Mouse (Mus musculus) embryonic facial prominence, embryonic 10.5 days (tissue): ENCODE results near the gene Gm13090. TPM values are rescaled to one million over a fixed set of nuclear protein-coding genes. Genes with fewer than 3 reads are reported as not detected.

Experiments
- DNase-seq: peaks from one replicate; pipeline ENCODE4 v3.0.0-alpha.2; 2017; ENCODE audit warnings: low spot score
- H3K27ac ChIP-seq: fragments of 300-500 bp; sonication (generic); replicated peaks from 2 replicates; pipeline ENCODE4 v1.5.1; 2016; ENCODE audit warnings: mild to moderate bottlenecking
- H3K27me3 ChIP-seq: fragments of 300-500 bp; sonication (generic); replicated peaks from 2 replicates; pipeline ENCODE4 v1.6.1; 2016; ENCODE audit warnings: low read depth, mild to moderate bottlenecking; ENCODE audit not compliant: poor library complexity, severe bottlenecking
- H3K36me3 ChIP-seq: fragments of 300-500 bp; sonication (generic); replicated peaks from 2 replicates; pipeline ENCODE4 v1.6.1; 2016; ENCODE audit warnings: mild to moderate bottlenecking, moderate library complexity
- H3K4me1 ChIP-seq: fragments of 300-500 bp; sonication (generic); 2 replicates; pipeline ENCODE4 v1.6.1; 2016
- H3K4me3 ChIP-seq: fragments of 300-500 bp; sonication (generic); 2 replicates; pipeline ENCODE4 v1.5.1; 2016; ENCODE audit warnings: mild to moderate bottlenecking, moderate library complexity
- H3K9me3 ChIP-seq: fragments of 300-500 bp; sonication (generic); 2 replicates; pipeline ENCODE4 v1.6.1; 2016; ENCODE audit warnings: mild to moderate bottlenecking
- WGBS: fragments of 180-500 bp; shearing (Covaris S2); methylation state at CpG from one replicate; pipeline ENCODE4 v1.1.7; 2016; 5-methylcytosine and 5-hydroxymethylcytosine counted together
- polyA plus RNA-seq: library from polyadenylated mRNA; unstranded; fragments of >200 nt; fragmentation: Nextera tagmentation; extraction: Ambion mirVana; gene quantifications from 2 replicates; pipeline ENCODE4 v1.2.1, GENCODE M21; 2016

The Gm13090 gene
- polyA plus RNA-seq, 1 experiment from 2014 or later: not detected

DNA sequence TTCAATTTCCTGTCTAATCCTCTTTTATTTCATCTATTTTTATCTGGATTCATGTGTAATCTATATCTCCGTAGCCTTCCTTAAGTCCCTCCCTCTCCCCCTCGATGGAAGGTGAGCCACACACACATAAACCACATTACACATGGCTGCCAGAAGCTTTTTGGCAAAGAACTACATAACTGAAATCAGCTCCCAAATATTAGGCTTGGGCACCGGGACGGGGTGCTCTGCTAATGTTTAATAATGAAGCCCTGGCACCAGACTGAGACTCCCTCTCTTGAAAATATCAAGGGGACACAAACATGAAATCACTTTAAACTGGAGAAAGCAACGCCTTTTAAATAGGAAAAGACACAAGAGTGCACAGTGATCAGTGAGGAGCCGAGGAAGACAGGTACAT is 16.5 kb downstream of the Gm13090 start:
- H3K27me3 ChIP-seq: peaks cover 50% of the 10 kb centered on the region
- no peak overlapping the region for H3K4me3 ChIP-seq
- peaks cover 10% of the 10 kb centered on the region; the same call in 1 of the 2 replicates for H3K9me3 ChIP-seq
- WGBS: 86% methylated on average over 6 of the region's 6 CpGs
- peaks cover 35% of the 10 kb centered on the region for H3K4me1 ChIP-seq
- H3K27ac ChIP-seq: no peak overlapping the region
- DNase-seq: no peak
- peaks cover 17% of the 10 kb centered on the region for H3K36me3 ChIP-seq

DNA sequence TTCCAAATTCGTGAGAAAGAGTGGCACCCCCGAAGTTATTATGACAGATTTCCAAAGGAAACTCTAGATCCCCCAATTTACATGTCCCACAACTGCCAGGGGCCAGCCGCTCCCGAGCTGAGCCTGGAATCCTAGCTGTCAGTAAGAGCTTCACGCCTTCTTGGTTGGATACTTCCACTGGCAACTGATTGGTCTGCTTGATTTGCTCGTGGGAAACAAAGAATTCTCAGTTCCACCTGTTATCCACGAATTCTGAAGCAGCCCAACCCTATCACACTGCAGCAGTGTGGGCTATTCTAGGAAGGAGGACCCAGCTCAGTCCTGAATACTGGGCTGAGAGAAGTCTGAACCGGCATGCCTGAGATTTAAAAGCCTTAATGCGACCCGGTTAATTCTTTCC is 17.1 kb downstream of the Gm13090 start:
- Histone ChIP-seq H3K27me3 (peaks cover 56% of the 10 kb centered on the region), H3K36me3 (peaks cover 13% of the 10 kb centered on the region), H3K4me1 (peaks cover 35% of the 10 kb centered on the region), H3K4me3 (peak overlapping the region; percentile 83), H3K27ac (no peak overlapping the region), H3K9me3 (peaks cover 7% of the 10 kb centered on the region; the same call in 1 of the 2 replicates)
- 41% methylated on average over 10 of the region's 10 CpGs for WGBS
- DNase-seq: no peak

DNA sequence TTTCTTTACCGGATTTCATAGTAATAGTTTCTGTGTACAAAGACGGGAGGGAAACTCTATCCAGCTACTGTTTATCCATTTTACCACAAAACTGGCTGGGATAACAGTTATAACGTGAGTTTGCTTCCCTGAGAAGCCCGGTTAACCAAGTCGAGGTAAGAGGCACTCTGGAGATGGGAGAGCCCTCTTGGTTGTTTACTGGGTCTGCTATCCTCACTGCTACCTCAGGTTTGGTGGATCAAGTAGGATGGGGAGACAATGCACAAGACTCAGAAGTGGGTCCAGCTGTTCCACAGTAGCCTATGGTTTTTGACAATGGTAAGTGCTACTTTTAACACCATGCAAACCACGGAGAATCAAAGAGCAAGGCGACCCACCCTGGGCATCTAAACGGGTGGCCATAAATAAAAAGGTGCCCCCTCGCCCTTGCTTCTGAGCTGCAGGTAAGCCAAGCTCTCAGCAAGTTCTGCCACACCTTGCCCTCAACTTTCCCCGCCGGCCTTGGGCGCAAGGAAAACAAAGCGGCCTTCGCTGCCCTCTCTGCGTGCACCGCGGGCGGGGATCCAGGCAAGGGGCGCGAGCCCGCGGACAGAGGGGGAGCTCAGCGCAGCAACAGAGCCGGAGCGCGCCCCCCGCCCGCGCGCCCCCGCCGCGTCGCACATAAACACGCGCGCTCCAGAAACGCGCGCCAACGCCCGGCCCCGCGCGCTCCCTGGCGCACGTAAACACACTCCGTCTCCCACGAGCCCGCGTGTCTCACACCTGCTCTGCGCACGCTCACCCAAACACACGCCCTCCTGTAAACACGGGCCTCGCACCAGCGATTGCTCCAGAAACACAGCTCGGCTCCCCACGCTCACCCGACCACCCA is 18.0 kb downstream of the Gm13090 start:
- Histone ChIP-seq H3K4me1 (peaks cover 35% of the 10 kb centered on the region), H3K36me3 (peaks cover 4% of the 10 kb centered on the region; the same call in 1 of the 2 replicates), H3K27ac (peak overlapping the region; percentile 89), H3K9me3 (0 out of 2 replicates have a peak, but pooled peaks cover 2% of the 10 kb centered on the region), H3K4me3 (peak overlapping the region; percentile 83), H3K27me3 (peaks cover 60% of the 10 kb centered on the region)
- DNase-seq: peak; percentile 65
- WGBS: 5% methylated on average over 60 of the region's 60 CpGs

DNA sequence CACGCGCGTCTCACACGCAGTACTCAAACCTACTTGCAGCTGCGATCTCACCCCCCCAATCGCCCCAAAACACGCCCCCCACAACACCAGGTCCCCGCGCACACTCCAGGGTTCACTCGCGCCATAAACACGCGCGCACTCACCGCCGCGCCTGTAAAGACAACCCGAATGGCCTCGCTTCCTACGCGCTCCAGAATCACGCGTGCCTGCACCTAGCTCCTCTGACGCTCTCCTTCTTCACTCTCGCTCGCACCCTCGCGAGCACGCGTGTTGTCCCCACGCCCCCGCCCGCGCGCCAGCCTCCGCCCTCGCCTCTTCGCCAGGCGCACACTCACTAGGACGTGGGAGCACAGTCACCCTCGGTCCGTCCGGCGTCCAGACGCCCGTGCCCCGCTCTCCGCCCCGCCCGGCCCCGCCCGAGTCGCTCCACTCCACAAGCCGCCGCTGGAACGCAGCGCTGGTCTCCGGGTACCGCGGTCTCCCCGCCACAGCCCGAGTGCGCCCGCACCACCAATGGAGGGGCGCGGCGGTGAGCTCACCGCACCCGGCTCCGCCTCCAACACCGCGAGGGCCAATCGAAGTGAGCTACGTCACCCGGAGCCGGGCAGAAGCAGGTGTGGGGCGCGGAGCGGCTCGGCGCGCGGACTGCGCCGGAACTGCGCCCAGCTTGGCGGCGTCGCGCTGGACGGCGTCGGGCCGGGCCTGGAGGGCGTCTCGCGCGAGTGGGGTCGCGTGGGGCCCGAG is 18.8 kb downstream of the Gm13090 start:
- H3K36me3 ChIP-seq: no peaks in the 10 kb centered on the region
- H3K9me3 ChIP-seq: no peaks in the 10 kb centered on the region
- peak overlapping the region; percentile 89 for H3K27ac ChIP-seq
- DNase-seq: peak; percentile 96
- WGBS: under 1% methylated on average over 101 of the region's 101 CpGs
- peaks cover 35% of the 10 kb centered on the region for H3K4me1 ChIP-seq
- peaks cover 60% of the 10 kb centered on the region for H3K27me3 ChIP-seq
- peak overlapping the region; percentile 83 for H3K4me3 ChIP-seq

DNA sequence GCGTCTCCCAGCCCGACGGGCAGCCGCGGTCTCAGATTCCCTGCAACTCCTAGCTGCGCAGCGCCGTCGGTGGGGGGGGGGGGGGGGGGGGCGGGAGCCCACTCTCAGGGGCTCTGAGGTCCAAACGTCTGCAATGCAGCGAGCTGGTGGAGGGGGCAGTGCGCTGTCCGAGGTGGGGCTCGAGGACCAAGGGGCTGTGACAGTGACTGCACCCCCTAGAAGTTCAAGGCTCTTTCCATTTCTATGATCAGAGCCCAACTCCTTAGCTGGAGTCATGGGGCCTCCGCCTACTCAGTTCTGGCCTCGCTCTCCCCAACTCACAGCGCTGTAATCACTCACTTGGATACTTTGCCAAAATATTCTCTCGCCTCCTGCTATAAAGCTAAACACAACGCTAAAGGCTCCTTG is 19.5 kb downstream of the Gm13090 start:
- H3K27me3 ChIP-seq: peaks cover 60% of the 10 kb centered on the region
- DNase-seq: no peak
- H3K4me1 ChIP-seq: peaks cover 32% of the 10 kb centered on the region
- no peaks in the 10 kb centered on the region for H3K36me3 ChIP-seq
- H3K27ac ChIP-seq: peak overlapping the region; percentile 89
- peak overlapping the region; percentile 83 for H3K4me3 ChIP-seq
- 4% methylated on average over 16 of the region's 20 CpGs for WGBS
- H3K9me3 ChIP-seq: no peaks in the 10 kb centered on the region

DNA sequence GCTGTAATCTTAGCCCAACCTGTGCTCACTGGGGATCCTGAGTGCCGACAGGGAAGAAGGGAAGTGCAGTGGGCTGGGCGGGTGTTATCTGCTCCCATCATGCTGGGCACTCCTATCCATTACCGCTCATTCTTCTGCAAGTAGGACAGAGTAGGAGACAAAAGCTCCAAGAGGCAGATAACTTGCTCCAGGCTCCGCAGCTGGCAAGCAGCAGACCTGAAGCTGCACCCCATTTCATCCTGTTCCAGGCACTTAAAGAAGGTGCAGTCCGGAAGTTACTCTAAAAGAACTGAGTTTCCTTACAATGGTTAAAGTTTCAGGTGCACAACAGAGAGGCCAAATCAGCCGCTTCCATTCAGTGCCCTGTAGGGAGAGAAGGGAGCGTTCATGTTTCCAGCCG is 21.9 kb downstream of the Gm13090 start:
- Histone ChIP-seq H3K4me3 (no peak overlapping the region), H3K36me3 (no peaks in the 10 kb centered on the region), H3K4me1 (peaks cover 26% of the 10 kb centered on the region), H3K27me3 (peaks cover 54% of the 10 kb centered on the region), H3K9me3 (no peaks in the 10 kb centered on the region), H3K27ac (no peak overlapping the region)
- WGBS: 58% methylated on average over 8 of the region's 8 CpGs
- no peak for DNase-seq

DNA sequence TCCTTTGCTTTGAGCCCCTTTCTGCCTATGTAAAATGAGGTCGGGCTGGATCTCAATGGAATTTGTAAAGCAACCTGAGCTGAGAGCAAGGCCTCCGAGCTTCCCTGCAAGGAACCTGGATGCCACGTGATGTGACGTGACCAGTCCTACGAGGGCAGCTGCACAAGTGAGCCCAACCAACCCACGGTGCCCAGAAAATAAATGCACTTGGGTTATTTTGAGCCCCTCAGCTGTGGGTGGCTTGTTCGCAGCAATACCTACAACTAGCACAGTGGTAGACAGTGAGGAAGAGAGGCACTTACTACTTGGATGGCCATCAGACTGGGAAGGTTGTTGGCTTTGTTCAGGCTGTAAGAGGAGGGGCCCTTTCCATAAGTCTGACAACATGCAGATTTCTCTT is 25.2 kb downstream of the Gm13090 start:
- Histone ChIP-seq H3K27ac (no peak overlapping the region), H3K4me3 (no peak overlapping the region), H3K36me3 (peaks cover 4% of the 10 kb centered on the region), H3K4me1 (no peaks in the 10 kb centered on the region), H3K9me3 (no peaks in the 10 kb centered on the region), H3K27me3 (peaks cover 23% of the 10 kb centered on the region)
- 85% methylated on average over 7 of the region's 7 CpGs for WGBS
- DNase-seq: no peak

DNA sequence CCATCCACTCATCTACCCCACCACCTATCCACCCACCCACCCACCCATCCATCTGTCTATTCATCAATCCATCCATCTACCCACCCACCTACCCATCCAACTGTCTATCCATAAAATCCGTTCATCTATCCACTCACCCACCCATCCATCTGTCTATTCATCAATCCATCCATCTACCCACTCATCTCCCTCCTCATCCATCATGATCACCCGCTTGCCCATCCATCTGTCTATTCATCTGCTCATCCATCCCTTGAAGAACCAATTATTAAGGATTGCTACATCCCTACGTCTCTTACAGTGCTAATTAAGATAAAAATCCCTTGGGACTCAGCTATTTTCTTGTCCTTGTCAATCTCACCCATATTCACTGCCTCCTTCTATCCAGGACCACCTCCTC is 29.5 kb downstream of the Gm13090 start:
- Histone ChIP-seq H3K4me3 (no peak overlapping the region), H3K9me3 (no peaks in the 10 kb centered on the region), H3K27ac (no peak overlapping the region), H3K27me3 (no peaks in the 10 kb centered on the region), H3K36me3 (peaks cover 43% of the 10 kb centered on the region), H3K4me1 (no peaks in the 10 kb centered on the region)
- DNase-seq: no peak
- 83% methylated on average over 3 of the region's 3 CpGs for WGBS

DNA sequence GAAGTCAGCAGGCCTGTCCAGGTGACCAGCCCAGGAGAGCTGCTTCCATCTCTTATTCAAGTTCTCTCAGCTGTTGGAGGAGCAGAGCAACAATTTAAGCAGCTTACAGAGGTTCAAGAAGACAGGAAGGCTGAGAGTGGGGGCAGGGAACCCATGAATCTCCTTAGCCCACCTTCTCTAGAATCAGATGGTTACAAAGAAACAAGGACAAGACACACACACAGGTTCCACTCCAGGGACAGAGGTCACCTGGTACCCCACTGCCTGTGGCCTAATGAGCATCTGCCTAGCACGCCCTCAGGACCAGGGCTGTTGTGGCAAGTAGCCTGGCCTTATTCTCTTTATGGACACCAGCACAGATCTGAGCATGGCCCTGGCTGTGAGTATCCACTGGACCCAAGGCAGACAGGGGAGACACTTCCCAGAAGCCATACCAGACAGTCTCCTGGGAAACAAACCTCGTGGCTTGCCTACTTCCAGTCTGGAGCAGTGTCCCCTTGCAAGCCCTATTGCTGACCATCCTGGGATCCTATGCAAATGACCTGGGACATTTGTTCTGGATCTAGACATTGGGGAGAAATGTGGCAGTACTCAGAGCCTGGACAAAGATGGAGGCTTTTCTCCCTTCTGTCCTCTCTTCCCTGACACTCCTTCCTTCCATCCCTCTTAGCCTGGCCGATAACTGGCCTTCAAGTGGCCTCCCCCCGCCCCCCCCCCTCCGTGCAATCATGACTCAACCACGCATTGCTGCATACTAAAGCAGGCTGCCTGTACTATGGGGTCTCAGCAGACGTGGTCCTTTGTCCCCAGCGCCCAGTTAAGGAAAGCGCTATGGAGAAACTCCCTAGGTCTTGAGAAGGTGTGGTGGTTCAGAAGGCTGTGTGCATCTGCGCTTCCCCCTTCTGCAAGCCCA is 38.5 kb downstream of the Gm13090 start:
- Histone ChIP-seq H3K9me3 (no peaks in the 10 kb centered on the region), H3K4me3 (peak overlapping the region; percentile 78), H3K36me3 (peaks cover 38% of the 10 kb centered on the region), H3K4me1 (peaks cover 45% of the 10 kb centered on the region), H3K27me3 (peaks cover 16% of the 10 kb centered on the region), H3K27ac (peak overlapping the region; percentile 99)
- peak; percentile 51 for DNase-seq
- 9% methylated on average over 10 of the region's 10 CpGs for WGBS

DNA sequence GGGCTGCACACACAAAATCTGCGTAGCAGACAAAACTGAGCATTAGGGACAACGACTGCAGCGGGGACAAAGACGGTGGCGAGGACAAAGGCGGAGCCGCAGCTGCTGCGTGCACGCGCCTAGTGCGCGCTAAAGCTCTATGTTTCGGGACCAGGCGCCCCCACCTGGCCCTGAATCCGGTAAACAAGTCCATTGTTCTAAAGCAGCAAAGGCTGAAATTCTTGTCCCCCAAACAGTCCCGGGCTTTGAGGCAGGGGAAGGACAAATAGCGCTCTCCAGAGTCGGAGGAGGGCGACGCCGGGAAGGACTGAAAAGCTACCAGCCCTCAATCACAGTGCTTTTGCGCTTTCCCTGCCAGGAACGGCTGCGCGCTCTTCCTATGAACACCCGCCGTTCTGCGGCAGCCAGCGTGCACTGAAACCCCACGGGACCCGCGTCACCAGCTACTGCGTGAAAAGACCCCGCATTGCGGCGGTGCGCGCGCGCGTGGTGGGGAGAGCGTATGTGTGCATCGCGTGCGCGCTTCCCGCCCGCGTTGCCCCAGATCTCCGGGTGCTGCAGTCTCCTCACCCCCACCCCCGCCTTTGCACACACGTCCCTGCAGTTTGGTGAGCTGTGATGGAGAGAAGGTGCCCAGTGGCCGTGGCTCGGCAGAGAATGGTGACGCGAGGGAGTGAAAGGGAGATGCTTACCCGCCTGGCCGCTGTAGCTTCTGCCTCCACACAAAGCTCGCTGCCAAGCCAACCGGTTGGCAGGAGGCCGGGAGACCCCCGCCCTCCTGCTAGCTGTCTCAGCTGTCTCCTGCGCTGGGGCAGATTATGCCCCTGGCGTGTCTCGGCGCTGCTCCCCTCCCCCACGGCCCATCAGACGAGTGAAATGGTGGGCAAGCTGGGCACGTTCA is 39.5 kb downstream of the Gm13090 start:
- Histone ChIP-seq H3K27ac (peak overlapping the region; percentile 99), H3K4me1 (peaks cover 45% of the 10 kb centered on the region), H3K27me3 (peaks cover 16% of the 10 kb centered on the region), H3K36me3 (peaks cover 32% of the 10 kb centered on the region), H3K9me3 (no peaks in the 10 kb centered on the region), H3K4me3 (peak overlapping the region; percentile 78)
- under 1% methylated on average over 69 of the region's 69 CpGs for WGBS
- DNase-seq: peak; percentile 88

DNA sequence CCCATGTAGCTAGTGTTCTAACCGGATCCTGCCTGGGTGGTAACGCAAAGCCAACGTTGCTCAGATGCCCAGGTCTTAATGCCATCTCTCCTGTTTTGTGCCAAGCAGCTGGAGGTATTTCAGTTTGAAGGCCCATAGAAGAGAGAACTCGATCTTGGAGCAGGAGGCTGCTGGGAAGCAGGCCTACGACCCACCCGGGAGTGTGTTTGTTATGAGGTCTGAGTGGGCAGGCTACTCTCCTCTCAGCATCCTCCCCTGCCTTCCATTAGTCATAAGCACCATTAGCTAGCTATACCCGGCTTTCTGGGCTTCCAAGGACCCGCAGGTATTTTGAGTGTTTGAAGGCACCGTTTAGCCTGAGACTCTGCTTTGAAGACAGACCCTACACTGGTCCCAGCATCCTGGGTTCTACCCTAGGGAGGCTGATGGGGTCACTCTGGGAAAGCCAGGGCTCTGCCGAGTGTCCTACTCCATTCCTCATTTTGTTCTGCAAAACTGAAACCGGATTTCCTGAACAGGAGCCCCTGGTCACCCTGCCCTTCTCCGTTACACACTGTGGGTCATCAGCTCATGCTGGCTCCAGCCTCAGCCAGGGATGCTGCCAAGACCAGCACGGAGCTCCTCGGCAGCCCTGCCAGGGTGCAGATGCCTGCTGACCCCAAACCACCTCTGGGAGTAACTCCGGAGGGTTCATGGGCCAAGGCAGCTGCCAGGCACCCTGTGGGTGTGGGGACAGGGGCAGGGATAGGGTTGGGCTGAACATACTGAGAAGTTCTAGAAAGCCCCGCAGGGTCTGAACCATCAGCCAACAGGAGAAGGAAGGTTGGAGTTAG is 40.6 kb downstream of the Gm13090 start:
- H3K4me1 ChIP-seq: peaks cover 45% of the 10 kb centered on the region
- peak overlapping the region; percentile 99 for H3K27ac ChIP-seq
- H3K9me3 ChIP-seq: no peaks in the 10 kb centered on the region
- peaks cover 21% of the 10 kb centered on the region for H3K36me3 ChIP-seq
- H3K4me3 ChIP-seq: peak overlapping the region; percentile 78
- peaks cover 16% of the 10 kb centered on the region for H3K27me3 ChIP-seq
- WGBS: 73% methylated on average over 16 of the region's 16 CpGs
- no peak for DNase-seq
